ENCODE assay signal across 8 mouse cellular contexts in the genomic region with DNA sequence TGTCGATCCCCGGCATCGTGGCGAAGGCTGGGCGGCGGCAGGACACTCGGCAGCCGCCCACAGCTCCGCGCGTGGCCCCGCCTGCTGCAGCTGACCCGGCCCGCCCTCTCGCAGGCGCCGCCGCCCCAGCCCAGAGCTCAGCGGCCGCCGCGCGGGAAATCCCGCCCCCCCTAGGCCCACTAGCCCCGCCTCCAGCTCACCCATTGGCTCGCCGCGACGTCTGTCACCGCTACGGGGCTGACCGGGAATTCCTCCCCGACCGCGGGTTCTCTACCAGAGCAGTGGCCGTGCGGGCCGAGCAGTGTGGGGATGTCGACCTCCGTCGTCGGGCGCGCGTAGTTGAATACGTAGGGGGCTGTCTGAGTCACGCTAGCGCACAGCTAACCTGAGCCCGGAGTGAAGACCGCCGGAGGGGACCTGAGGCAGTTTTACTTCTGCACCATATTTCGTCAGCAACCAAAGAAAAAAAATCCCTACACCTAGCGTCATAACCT. TPM values are rescaled to one million over a fixed set of nuclear protein-coding genes. Genes with fewer than 3 reads are reported as not detected.
A peak's percentile ranks its signal among the peaks of the same experiment; 100 is the strongest.
DNase-seq lines count a peak whose midpoint lies in the region; ATAC-seq lines count a peak whose summit lies in the region.

No protein-coding gene starts in this region.

- H3K9ac ChIP-seq in hindbrain, embryonic 12.5 days: peak overlapping the region; percentile 89

- ATAC-seq in hindbrain, embryonic 12.5 days (ENCODE audit: low FRiP score): peak; percentile 98

- H3K27ac ChIP-seq in hindbrain, embryonic 12.5 days: peak overlapping the region; percentile 92

- no peaks in the 10 kb centered on the region for H3K9me3 ChIP-seq in hindbrain, embryonic 12.5 days (replicated peaks)

- 0 out of 2 replicates have a peak, but pooled peaks cover 3% of the 10 kb centered on the region for H3K27me3 ChIP-seq in hindbrain, embryonic 12.5 days

- H3K4me3 ChIP-seq in hindbrain, embryonic 12.5 days: peak overlapping the region; percentile 88

- under 1% methylated on average over 53 of the region's 53 CpGs for WGBS in hindbrain, embryonic 12.5 days

- H3K36me3 ChIP-seq in hindbrain, embryonic 12.5 days: no peaks in the 10 kb centered on the region

- H3K4me1 ChIP-seq in hindbrain, embryonic 12.5 days: peaks cover 5% of the 10 kb centered on the region

- H3K4me2 ChIP-seq in hindbrain, embryonic 12.5 days (replicated peaks): peak overlapping the region; percentile 60

- DNase-seq in NIH3T3 (ENCODE audit: low read depth): peak; percentile 96
- DNase-seq in cerebellum, postnatal 10 days: peak; percentile 100
- DNase-seq in frontal cortex, postnatal 10 days (ENCODE audit: low spot score in 2 of 2): peak; percentile 82 to 95
- peak; percentile 97 to 100 for DNase-seq in layer of hippocampus, postnatal 25 days (ENCODE audit: extremely low spot score in 1 of 2, low spot score in 1 of 2)
- peak; percentile 96 for DNase-seq in lung, postnatal 25 days (ENCODE audit: low spot score)
- peak; percentile 98 for DNase-seq in retina, embryonic 14.5 days (ENCODE audit: low spot score)
- peak; percentile 99 for DNase-seq in thymus, postnatal 4 days

RNA-seq across cellular contexts. Expression of gene Appl1, which starts 0.5 kb away (rescaled TPM):
- 50.6 and 54.6 TPM in 2 replicates for polyA plus RNA-seq in hindbrain, embryonic 12.5 days (2016; fragmentation: Nextera tagmentation; extraction: Ambion mirVana)
- total RNA-seq in layer of hippocampus, postnatal 25 days (2021): 10 to 100 TPM; 57.9 to 59.0 TPM

RNA-seq across cellular contexts. Expression of gene Hesx1, which starts 23.7 kb away (rescaled TPM):
- polyA plus RNA-seq in hindbrain, embryonic 12.5 days (2016; fragmentation: Nextera tagmentation; extraction: Ambion mirVana): 0.23 TPM in 1 of 2 replicates, not detected in the other
- total RNA-seq in layer of hippocampus, postnatal 25 days (2021): not detected

Comparison
In these comparisons a context has a peak if more than half of its experiments do, and no peak if none do; other contexts are left out.
1. Peak in every context shown above with its lines: DNase-seq, ATAC-seq, H3K4me3 ChIP-seq and H3K27ac ChIP-seq.